Mouse (Mus musculus) thymus, adult 2 months (tissue): ENCODE results near the gene Babam2. TPM values are rescaled to one million over a fixed set of nuclear protein-coding genes. Genes with fewer than 3 reads are reported as not detected.

Source experiments
- DNase-seq: peaks from one replicate; pipeline ENCODE4 v3.0.0; 2021
- H3K27ac ChIP-seq: fragments of 200-500 bp; 2 replicates; pipeline ENCODE4 v1.5.1; 2012; ENCODE audit warnings: low read length, control low read depth; ENCODE audit not compliant: control insufficient read depth, insufficient read depth
- H3K27me3 ChIP-seq: fragments of 200-500 bp; 2 replicates; pipeline ENCODE4 v1.6.1; 2012; ENCODE audit warnings: mild to moderate bottlenecking, low read length, moderate library complexity, mixed read lengths; ENCODE audit not compliant: control insufficient read depth, insufficient read depth
- H3K36me3 ChIP-seq: fragments of 200-500 bp; 2 replicates; pipeline ENCODE4 v1.6.1; 2012; ENCODE audit warnings: mild to moderate bottlenecking, low read length, moderate library complexity; ENCODE audit not compliant: control insufficient read depth, insufficient read depth
- H3K4me1 ChIP-seq: fragments of 200-500 bp; replicated peaks from 2 replicates; pipeline ENCODE4 v1.6.1; 2012; ENCODE audit warnings: low read length; ENCODE audit not compliant: control insufficient read depth, insufficient read depth
- H3K4me3 ChIP-seq: fragments of 200-500 bp; 2 replicates; pipeline ENCODE4 v1.5.1; 2012; ENCODE audit warnings: mild to moderate bottlenecking, low read length, control low read depth, moderate library complexity; ENCODE audit not compliant: control insufficient read depth, insufficient read depth
- CTCF ChIP-seq: fragments of 200-500 bp; IDR thresholded peaks from 2 replicates; pipeline ENCODE4 v1.5.1; 2012; ENCODE audit warnings: mild to moderate bottlenecking, control low read depth, low read length, moderate library complexity, borderline replicate concordance; ENCODE audit not compliant: control insufficient read depth, poor library complexity, insufficient read depth; ENCODE audit errors: extremely low read depth
- POLR2A ChIP-seq: fragments of 200-500 bp; IDR thresholded peaks from 2 replicates; pipeline ENCODE4 v1.6.1; 2012; ENCODE audit warnings: mild to moderate bottlenecking, low read length, control low read depth, moderate library complexity; ENCODE audit not compliant: control insufficient read depth, poor library complexity, insufficient read depth; ENCODE audit errors: extremely low read depth
- WGBS: fragments of 180-500 bp; shearing (Covaris S2); methylation state at CpG from one replicate; pipeline ENCODE4 v1.1.7; 2018; 5-methylcytosine and 5-hydroxymethylcytosine counted together
- polyA plus RNA-seq: library from polyadenylated mRNA; depleted of rRNA; stranded (reverse); fragments of >200 nt; gene quantifications from 2 replicates; pipeline ENCODE4 v1.2.3, GENCODE M21; 2012

The Babam2 gene
- polyA plus RNA-seq, 1 experiment: 16.1 TPM

DNA sequence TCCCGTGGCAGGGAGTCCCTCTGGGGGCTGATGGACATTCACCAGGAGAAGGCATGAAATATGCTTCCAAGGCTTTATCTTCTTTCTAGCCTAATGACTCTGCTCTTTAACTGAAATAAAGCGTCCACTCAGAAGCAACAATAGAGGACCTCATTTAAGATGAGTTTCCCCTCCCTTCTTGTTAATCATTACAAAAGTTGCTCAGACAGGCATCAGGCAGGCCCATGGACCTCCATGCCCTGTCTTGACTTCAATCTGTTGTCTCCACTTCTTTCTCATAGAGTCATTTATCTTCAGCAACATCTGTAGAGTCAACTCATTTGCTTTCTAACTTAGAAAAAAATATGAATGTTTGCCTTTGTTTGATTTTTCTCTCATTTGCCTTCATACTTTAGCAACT lies 166.6 kb downstream of the Babam2 start:
- Histone ChIP-seq H3K4me3 (no peak overlapping the region), H3K27ac (no peak overlapping the region), H3K27me3 (no peaks in the 10 kb centered on the region), H3K36me3 (no peaks in the 10 kb centered on the region), H3K4me1 (no peaks in the 10 kb centered on the region)
- TF ChIP-seq POLR2A (no peak), CTCF (no peak)
- DNase-seq: no peak
- 94% methylated on average over 2 of the region's 2 CpGs for WGBS

DNA sequence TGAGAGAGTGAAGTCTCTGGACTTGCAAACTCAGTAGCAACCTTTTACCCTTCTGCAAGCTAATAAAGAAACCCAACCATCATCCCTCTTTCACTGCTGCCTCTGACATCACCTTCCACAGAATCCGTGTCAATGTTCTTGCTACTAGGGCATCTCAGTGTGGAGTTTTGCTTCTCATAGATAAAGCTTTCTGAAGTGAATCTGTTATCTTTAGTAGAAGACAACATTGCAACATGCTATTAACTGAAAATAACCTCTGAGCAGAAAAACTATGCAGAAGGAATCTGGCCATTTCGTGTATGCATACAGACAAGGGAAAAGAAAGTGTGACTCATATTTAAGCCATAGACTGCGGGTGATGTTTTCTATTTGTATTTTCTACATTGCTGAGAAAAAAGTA lies 168.6 kb downstream of the Babam2 start:
- H3K4me1 ChIP-seq: no peaks in the 10 kb centered on the region
- H3K36me3 ChIP-seq: no peaks in the 10 kb centered on the region
- no peaks in the 10 kb centered on the region for H3K27me3 ChIP-seq
- no peak for DNase-seq
- H3K4me3 ChIP-seq: no peak overlapping the region
- 91% methylated on average over 3 of the region's 3 CpGs for WGBS
- TF ChIP-seq POLR2A (no peak), CTCF (no peak)
- H3K27ac ChIP-seq: no peak overlapping the region

DNA sequence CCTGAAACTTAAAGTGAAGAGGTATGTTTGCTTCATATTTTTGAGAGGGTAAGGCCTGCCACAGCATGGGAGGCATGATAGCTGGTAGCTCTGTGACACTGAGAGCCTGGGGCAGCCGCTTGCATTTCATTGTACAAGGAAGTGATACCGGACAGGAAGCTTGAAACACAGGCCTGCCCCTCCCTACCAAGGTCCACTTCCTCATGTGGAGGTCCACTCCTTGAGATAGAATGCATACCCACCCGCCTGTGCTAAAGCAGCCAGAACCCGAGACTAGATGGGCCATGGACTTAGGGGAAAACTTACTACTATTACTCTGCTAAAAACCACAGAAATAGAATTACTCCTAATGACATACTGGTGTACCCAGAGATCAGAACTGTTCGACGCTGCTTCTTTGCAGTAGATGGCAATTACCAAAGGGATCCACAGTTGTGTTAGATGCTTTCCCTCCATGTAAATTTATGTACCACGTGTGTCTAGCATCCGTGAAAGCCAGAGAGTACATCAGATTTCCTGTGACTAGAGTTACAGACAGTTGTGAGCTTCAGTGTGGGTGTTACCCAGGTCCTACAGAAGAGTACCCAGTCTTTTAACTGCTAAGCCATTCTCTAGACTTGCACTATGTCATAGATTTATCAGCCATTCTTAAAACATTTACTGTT lies 173.5 kb downstream of the Babam2 start:
- TF ChIP-seq POLR2A: no peak
- TF ChIP-seq CTCF: no peak
- Histone ChIP-seq H3K4me3 (no peak overlapping the region), H3K27ac (no peak overlapping the region), H3K4me1 (no peaks in the 10 kb centered on the region), H3K27me3 (no peaks in the 10 kb centered on the region), H3K36me3 (no peaks in the 10 kb centered on the region)
- 85% methylated on average over 8 of the region's 8 CpGs for WGBS
- DNase-seq: no peak

DNA sequence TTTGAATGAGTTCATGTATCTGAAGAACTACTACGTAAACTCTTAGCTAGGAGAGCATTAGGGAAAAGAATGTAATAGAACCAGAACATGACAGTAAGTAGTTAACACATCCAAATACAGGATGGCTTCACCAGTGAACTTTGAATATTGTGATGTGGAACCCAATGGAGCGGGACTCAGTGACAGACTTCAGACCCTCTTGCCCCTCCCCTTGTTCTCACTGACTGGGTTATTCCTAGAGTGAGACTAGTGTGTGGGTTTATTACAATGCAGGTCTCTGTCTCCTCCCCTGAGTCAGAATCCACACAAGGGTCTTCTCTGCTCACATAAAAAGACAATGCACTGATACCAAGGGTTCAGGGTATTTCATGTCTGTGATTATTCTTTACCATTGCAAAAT lies 175.8 kb downstream of the Babam2 start:
- Histone ChIP-seq H3K36me3 (no peaks in the 10 kb centered on the region), H3K4me3 (no peak overlapping the region), H3K27me3 (no peaks in the 10 kb centered on the region), H3K27ac (no peak overlapping the region), H3K4me1 (no peaks in the 10 kb centered on the region)
- no peak for DNase-seq
- no peak for TF ChIP-seq POLR2A
- no peak for TF ChIP-seq CTCF
- WGBS: 97% methylated on average over 2 of the region's 2 CpGs

DNA sequence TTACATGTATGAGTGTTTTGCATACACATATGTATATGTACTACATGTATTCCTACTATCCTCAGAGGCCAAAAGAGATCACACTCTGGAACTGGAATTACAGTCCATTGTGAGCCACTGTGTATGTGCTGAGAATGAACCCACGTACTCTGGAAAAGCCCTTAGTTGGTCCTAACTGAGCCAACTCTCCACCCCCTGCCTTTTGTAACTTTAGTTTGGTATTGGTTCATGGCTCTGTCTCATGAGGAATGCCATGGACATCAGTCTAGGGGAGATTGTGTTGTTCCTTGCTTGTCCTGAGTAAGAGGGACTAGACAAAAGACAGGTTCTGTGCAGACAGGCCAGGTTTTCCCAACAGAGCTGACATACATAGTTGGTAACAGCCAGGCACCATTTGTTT lies 177.1 kb downstream of the Babam2 start:
- Histone ChIP-seq H3K27ac (no peak overlapping the region), H3K27me3 (no peaks in the 10 kb centered on the region), H3K36me3 (no peaks in the 10 kb centered on the region), H3K4me3 (no peak overlapping the region), H3K4me1 (no peaks in the 10 kb centered on the region)
- 95% methylated on average over 1 of the region's 1 CpGs for WGBS
- DNase-seq: no peak
- TF ChIP-seq CTCF: no peak
- TF ChIP-seq POLR2A: no peak

DNA sequence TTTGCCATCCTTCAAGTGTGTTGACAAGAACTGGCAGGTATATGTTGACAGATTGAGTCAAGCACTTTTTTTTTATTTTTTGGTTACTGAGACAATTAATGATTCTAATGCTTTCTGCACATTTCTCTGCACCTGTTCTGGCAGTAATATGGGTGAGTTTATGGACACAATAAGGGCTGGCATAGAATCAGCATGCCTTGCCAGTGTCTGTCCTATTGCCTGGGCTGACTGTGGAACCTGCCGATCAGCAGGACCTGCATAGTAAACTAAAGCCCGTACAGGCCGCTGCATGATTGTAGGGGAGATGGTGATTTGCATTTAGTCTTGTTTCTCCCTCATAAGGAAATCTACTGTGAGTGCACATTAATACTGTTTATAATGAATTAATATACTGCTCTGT lies 178.0 kb downstream of the Babam2 start:
- no peak overlapping the region for H3K4me3 ChIP-seq
- TF ChIP-seq CTCF (no peak), POLR2A (no peak)
- H3K36me3 ChIP-seq: no peaks in the 10 kb centered on the region
- no peak overlapping the region for H3K27ac ChIP-seq
- no peaks in the 10 kb centered on the region for H3K27me3 ChIP-seq
- WGBS: 96% methylated on average over 3 of the region's 3 CpGs
- DNase-seq: no peak
- no peaks in the 10 kb centered on the region for H3K4me1 ChIP-seq
